Mouse (Mus musculus) hindbrain, postnatal 0 days (tissue): Measurements from ENCODE around the gene Ift81. TPM values are rescaled to one million over a fixed set of nuclear protein-coding genes. Genes with fewer than 3 reads are reported as not detected.

Experiments used
- ATAC-seq: fragments of 200-750 bp; cut with Nextera tagmentation; 2 replicates; pipeline ENCODE4 v1.8.0; 2017; ENCODE audit warnings: mild to moderate bottlenecking, moderate TSS enrichment, moderate library complexity
- DNase-seq: peaks from one replicate; pipeline ENCODE4 v3.0.0-alpha.2; 2015; ENCODE audit warnings: low spot score
- H3K27ac ChIP-seq: fragments of 300-500 bp; sonication (generic); 2 replicates; pipeline ENCODE4 v1.5.1; 2014; ENCODE audit warnings: mild to moderate bottlenecking
- H3K27me3 ChIP-seq: fragments of 300-500 bp; sonication (generic); 2 replicates; pipeline ENCODE4 v1.6.1; 2014; ENCODE audit warnings: low read length, mixed read lengths; ENCODE audit not compliant: insufficient read depth
- H3K36me3 ChIP-seq: fragments of 300-500 bp; sonication (generic); 2 replicates; pipeline ENCODE4 v1.6.1; 2014; ENCODE audit warnings: low read length, mixed read lengths; ENCODE audit not compliant: insufficient read depth
- H3K4me1 ChIP-seq: fragments of 300-500 bp; sonication (generic); 2 replicates; pipeline ENCODE4 v1.6.1; 2014; ENCODE audit warnings: antibody characterized with exemption, low read length, mixed read lengths; ENCODE audit not compliant: insufficient read depth
- H3K4me2 ChIP-seq: fragments of 300-500 bp; sonication (generic); 2 replicates; pipeline ENCODE4 v1.6.1; 2014; ENCODE audit warnings: low read depth, mild to moderate bottlenecking, low read length, moderate library complexity, mixed read lengths
- H3K4me3 ChIP-seq: fragments of 300-500 bp; sonication (generic); 2 replicates; pipeline ENCODE4 v1.5.1; 2014; ENCODE audit warnings: low read length
- H3K9ac ChIP-seq: fragments of 300-500 bp; sonication (generic); replicated peaks from 2 replicates; pipeline ENCODE4 v1.6.1; 2014; ENCODE audit warnings: mild to moderate bottlenecking, low read length, moderate library complexity, mixed read lengths
- H3K9me3 ChIP-seq: fragments of 300-500 bp; sonication (generic); 2 replicates; pipeline ENCODE4 v1.6.1; 2016; ENCODE audit warnings: low read length, mixed read lengths
- CTCF ChIP-seq: IDR thresholded peaks from 2 replicates; pipeline ENCODE4 v1.5.1; 2016; ENCODE audit warnings: antibody characterized with exemption, control low read depth, low read depth
- WGBS: fragments of 180-500 bp; shearing (Covaris S2); extraction: QIAGEN DNeasy Blood & Tissue Kit; methylation state at CpG from one replicate; pipeline ENCODE4 v1.1.7; 2014; 5-methylcytosine and 5-hydroxymethylcytosine counted together
- polyA plus RNA-seq: library from polyadenylated mRNA; unstranded; fragments of >200 nt; fragmentation: Nextera tagmentation; extraction: Ambion mirVana; gene quantifications from 2 replicates; pipeline ENCODE4 v1.2.1, GENCODE M21; 2015
- total RNA-seq: library from RNA; depleted of rRNA; stranded (reverse); fragments of >200 nt; gene quantifications from 2 replicates; pipeline ENCODE4 v1.2.3, GENCODE M21; 2014

The Ift81 gene
- total and polyA plus RNA-seq, 2 experiments from 2014 or later, result 21.3 to 66.5 TPM

DNA sequence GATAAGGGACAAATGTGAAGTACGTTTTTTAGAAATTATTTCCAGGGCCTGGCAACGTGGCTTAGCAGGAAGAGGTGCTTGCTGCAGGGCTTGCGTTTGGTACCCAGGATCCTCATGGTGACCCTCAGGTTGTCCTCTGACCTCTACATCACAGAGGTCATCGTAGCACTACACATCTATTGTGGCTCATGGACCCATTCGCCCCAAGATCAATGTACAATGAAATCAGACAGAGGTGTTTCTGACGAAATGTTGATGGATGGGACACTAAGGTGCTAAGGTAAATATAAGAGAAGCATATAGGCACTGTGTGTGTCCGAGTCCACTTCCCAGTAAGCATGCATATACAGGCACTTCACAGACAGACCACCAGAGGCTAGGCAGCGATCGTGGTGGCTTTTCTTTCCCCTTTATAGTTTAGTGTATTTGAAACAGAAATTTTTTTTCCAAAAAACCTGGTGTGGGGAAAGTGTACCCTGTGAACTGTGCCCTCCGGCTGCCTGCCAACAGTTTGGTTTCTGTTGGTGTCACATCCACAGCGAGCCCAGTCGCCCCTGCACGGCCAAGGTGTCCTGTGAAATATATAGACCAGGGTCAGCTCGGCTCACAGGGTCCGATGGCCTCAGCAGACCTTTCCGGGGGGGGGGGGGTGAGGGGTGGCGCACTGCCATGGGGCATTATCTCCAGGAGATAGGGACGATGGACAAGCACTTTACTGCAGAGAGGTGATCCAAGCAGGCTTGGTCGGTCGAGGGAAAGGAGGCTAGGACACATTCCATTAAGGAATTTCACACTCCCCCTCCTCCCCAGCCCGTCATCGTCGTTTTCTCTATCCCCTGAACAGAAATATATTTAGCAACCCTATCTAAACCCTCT lies 93.8 kb downstream of the Ift81 start:
- no peaks in the 10 kb centered on the region for H3K9me3 ChIP-seq
- H3K9ac ChIP-seq, result no peak overlapping the region
- no peak overlapping the region for H3K4me2 ChIP-seq
- H3K27me3 ChIP-seq, result no peaks in the 10 kb centered on the region
- H3K4me3 ChIP-seq, result no peak overlapping the region
- DNase-seq (no peak), ATAC-seq (no peak)
- TF ChIP-seq CTCF, result no peak; the same call in 1 of the 2 replicates
- H3K4me1 ChIP-seq, result no peaks in the 10 kb centered on the region
- no peaks in the 10 kb centered on the region for H3K36me3 ChIP-seq
- H3K27ac ChIP-seq, result no peak overlapping the region
- WGBS, result 70% methylated on average over 23 of the region's 23 CpGs

- H3K9me3 ChIP-seq, result no peaks in the 10 kb centered on the region
- ATAC-seq, result no peak
- H3K9ac ChIP-seq, result no peak overlapping the region
- H3K27ac ChIP-seq, result no peak overlapping the region
- DNase-seq, result no peak
- H3K27me3 ChIP-seq, result no peaks in the 10 kb centered on the region
- no peak for TF ChIP-seq CTCF
- WGBS, result 52% methylated on average over 7 of the region's 7 CpGs
- no peak overlapping the region for H3K4me2 ChIP-seq
- no peaks in the 10 kb centered on the region for H3K36me3 ChIP-seq
- no peak overlapping the region for H3K4me3 ChIP-seq
- no peaks in the 10 kb centered on the region; the same call in 1 of the 2 replicates for H3K4me1 ChIP-seq
Observed at GRCm38 (mm10) chr5:122519043-122519660, 95.2 kb downstream of the Ift81 start.

DNA sequence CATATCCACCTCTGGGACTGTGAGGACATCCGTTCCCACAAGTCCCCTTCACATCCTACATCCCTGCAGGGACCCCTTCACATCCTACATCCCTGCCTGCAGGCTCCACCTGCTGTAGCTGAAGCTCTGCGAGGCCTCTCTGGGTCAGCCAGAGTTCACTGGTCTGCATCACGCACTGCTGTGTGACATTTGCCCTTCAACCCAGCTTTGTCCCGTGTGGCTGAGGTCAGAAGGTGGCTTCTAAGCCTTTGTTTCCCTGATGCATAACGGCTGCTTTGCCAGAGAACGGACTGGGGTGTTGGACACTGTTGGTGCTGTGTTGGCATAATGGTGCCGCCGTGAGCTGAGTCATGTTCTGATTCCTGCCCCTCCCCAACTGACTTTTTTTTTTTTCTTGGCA lies 96.1 kb downstream of the Ift81 start:
- Histone ChIP-seq H3K4me3 (no peak overlapping the region), H3K4me1 (no peaks in the 10 kb centered on the region; the same call in 1 of the 2 replicates), H3K9ac (no peak overlapping the region), H3K27ac (no peak overlapping the region), H3K36me3 (no peaks in the 10 kb centered on the region), H3K9me3 (no peaks in the 10 kb centered on the region), H3K4me2 (no peak overlapping the region), H3K27me3 (no peaks in the 10 kb centered on the region)
- no peak for TF ChIP-seq CTCF
- ATAC-seq, result no peak
- WGBS, result 23% methylated on average over 8 of the region's 8 CpGs
- DNase-seq, result no peak

DNA sequence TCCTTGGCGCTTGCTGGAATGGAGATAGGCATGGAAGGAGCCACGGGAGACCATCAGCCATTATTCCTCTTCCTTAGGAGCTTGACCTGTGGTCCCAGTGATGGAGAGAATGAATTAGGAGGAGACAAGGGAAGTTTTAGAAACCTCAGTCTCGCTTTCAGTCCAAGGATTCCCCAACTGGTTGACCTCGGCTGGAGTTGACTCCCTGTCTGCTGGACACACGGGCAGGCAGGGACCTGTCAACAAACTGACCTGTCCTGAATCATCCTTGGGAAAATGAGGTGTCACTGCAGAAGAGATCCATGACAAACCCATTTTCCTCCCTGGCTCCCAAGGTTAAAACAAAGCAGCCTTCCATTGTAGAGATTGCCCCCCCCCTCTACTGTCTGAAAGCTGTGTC lies 97.4 kb downstream of the Ift81 start:
- no peak overlapping the region for H3K4me3 ChIP-seq
- H3K4me1 ChIP-seq, result no peaks in the 10 kb centered on the region; the same call in 1 of the 2 replicates
- H3K27ac ChIP-seq, result no peak overlapping the region
- no peaks in the 10 kb centered on the region for H3K27me3 ChIP-seq
- TF ChIP-seq CTCF, result no peak
- WGBS, result 87% methylated on average over 5 of the region's 5 CpGs
- no peak for DNase-seq
- no peaks in the 10 kb centered on the region for H3K36me3 ChIP-seq
- H3K9me3 ChIP-seq, result no peaks in the 10 kb centered on the region
- no peak overlapping the region for H3K4me2 ChIP-seq
- ATAC-seq, result no peak
- H3K9ac ChIP-seq, result no peak overlapping the region

- no peak overlapping the region for H3K9ac ChIP-seq
- H3K27ac ChIP-seq, result no peak overlapping the region
- H3K36me3 ChIP-seq, result no peaks in the 10 kb centered on the region
- 74% methylated on average over 11 of the region's 11 CpGs for WGBS
- no peak overlapping the region for H3K4me3 ChIP-seq
- TF ChIP-seq CTCF, result no peak
- H3K9me3 ChIP-seq, result no peaks in the 10 kb centered on the region
- H3K4me2 ChIP-seq, result no peak overlapping the region
- H3K4me1 ChIP-seq, result peaks cover 3% of the 10 kb centered on the region
- no peak for DNase-seq
- H3K27me3 ChIP-seq, result no peaks in the 10 kb centered on the region
- no peak for ATAC-seq
Observed at GRCm38 (mm10) chr5:122516029-122516730, 98.1 kb downstream of the Ift81 start.

- TF ChIP-seq CTCF, result no peak
- no peak for ATAC-seq
- Histone ChIP-seq H3K4me3 (no peak overlapping the region), H3K9me3 (no peaks in the 10 kb centered on the region), H3K27me3 (no peaks in the 10 kb centered on the region), H3K9ac (no peak overlapping the region), H3K36me3 (no peaks in the 10 kb centered on the region), H3K4me2 (0 out of 2 replicates have a peak overlapping the region, but pooled peaks have one; percentile 8), H3K27ac (no peak overlapping the region), H3K4me1 (peaks cover 6% of the 10 kb centered on the region)
- no peak for DNase-seq
- WGBS, result 15% methylated on average over 8 of the region's 8 CpGs
Observed at GRCm38 (mm10) chr5:122514127-122514521, 100.2 kb downstream of the Ift81 start.
